Comparison of ENCODE assay signal across 8 mouse cellular contexts in the genomic region with DNA sequence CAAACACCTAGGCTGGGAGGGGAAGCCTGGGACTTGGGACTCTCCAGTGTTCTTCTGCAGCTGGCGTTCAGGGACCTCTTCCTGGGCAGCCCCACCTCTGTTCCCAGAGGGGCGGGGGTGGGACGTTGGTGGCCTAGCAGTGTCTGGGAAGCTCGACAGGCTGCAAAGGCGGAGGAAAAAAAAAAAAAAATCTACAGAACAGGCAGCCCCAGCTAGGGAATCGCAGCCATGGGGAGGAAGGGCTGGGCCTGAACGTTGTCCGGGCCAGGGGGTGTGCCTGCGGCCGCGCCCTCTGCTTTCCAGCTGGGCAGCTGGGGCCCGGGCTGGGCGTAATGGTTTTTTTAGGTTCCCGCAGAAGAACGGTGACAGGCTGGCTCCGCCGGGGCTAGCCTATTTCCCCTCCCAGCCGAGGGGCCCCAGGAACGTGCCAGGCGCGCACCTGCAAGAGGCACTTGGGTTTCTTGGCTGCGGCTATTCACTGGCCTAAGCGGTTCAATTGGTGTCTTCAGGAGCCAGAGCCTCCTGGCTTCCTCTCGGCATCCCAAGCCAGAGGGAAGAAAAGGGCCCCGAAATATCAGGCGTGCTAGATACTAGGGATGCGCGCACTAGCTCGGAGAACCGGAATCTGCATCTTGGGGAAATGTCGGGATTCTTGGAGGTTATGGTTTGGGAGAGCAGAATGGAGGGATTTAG.
DNase-seq lines count a peak whose midpoint lies in the region; ATAC-seq and TF ChIP-seq lines count a peak whose summit lies in the region.

No protein-coding gene starts in this region.

- peaks cover 64% of the 10 kb centered on the region for H3K27me3 ChIP-seq in heart, postnatal 0 days (ENCODE audit: control insufficient read depth, insufficient read depth, low read length)
- H3K27me3 ChIP-seq in liver, embryonic 16.5 days (ENCODE audit: control insufficient read depth, insufficient read depth, low read depth, low read length): peaks cover 64% of the 10 kb centered on the region
- H3K27me3 ChIP-seq in stomach, embryonic 15.5 days (replicated peaks): peaks cover 26% of the 10 kb centered on the region
- peaks cover 24% of the 10 kb centered on the region for H3K27me3 ChIP-seq in thymus, adult 2 months (ENCODE audit: control insufficient read depth, insufficient read depth, low read length)

- TF ChIP-seq CTCF in brain, embryonic 14.5 days (IDR thresholded peaks at IDR 0.05; ENCODE audit: borderline replicate concordance, extremely low read depth, insufficient read depth, insufficient read length): no peak
- TF ChIP-seq CTCF in heart, postnatal 0 days (IDR thresholded peaks at IDR 0.05; ENCODE audit: low read depth): no peak
- TF ChIP-seq CTCF in thymus, adult 2 months (IDR thresholded peaks at IDR 0.05; ENCODE audit: borderline replicate concordance, control insufficient read depth, extremely low read depth, insufficient read depth, low read length, poor library complexity): no peak

- H3K9me3 ChIP-seq in heart, postnatal 0 days (replicated peaks; ENCODE audit: control insufficient read depth, low read length): no peaks in the 10 kb centered on the region
- no peaks in the 10 kb centered on the region for H3K9me3 ChIP-seq in liver, embryonic 16.5 days (replicated peaks; ENCODE audit: control insufficient read depth, low read length)
- no peaks in the 10 kb centered on the region for H3K9me3 ChIP-seq in stomach, embryonic 15.5 days

- peaks cover 16% of the 10 kb centered on the region; the same call in 1 of the 2 replicates for H3K4me1 ChIP-seq in heart, postnatal 0 days (ENCODE audit: control insufficient read depth, insufficient read depth)
- H3K4me1 ChIP-seq in liver, embryonic 16.5 days (ENCODE audit: control insufficient read depth, low read depth, low read length): peaks cover 8% of the 10 kb centered on the region
- H3K4me1 ChIP-seq in stomach, embryonic 15.5 days: peaks cover 44% of the 10 kb centered on the region
- peaks cover 8% of the 10 kb centered on the region for H3K4me1 ChIP-seq in thymus, adult 2 months (replicated peaks; ENCODE audit: control insufficient read depth, insufficient read depth, low read length)

- TF ChIP-seq EP300 in heart, postnatal 0 days (IDR thresholded peaks at IDR 0.05; ENCODE audit: low read depth): no peak

- WGBS in heart, postnatal 0 days: 1% methylated on average over 31 of the region's 31 CpGs
- WGBS in liver, embryonic 16.5 days (ENCODE audit: insufficient replicate concordance): under 1% methylated on average over 31 of the region's 31 CpGs
- WGBS in stomach, embryonic 15.5 days: 2% methylated on average over 31 of the region's 31 CpGs
- under 1% methylated on average over 31 of the region's 31 CpGs for WGBS in thymus, adult 2 months

- H3K27ac ChIP-seq in heart, postnatal 0 days (ENCODE audit: low read depth): no peak overlapping the region
- H3K27ac ChIP-seq in liver, embryonic 16.5 days (ENCODE audit: low read length): no peak overlapping the region
- no peak overlapping the region for H3K27ac ChIP-seq in stomach, embryonic 15.5 days
- no peak overlapping the region for H3K27ac ChIP-seq in thymus, adult 2 months (ENCODE audit: control insufficient read depth, insufficient read depth, low read length)

- H3K4me3 ChIP-seq in heart, postnatal 0 days (ENCODE audit: low read depth, low read length): peak overlapping the region; percentile 37
- H3K4me3 ChIP-seq in liver, embryonic 16.5 days (ENCODE audit: low read depth, low read length): peak overlapping the region; percentile 25
- H3K4me3 ChIP-seq in stomach, embryonic 15.5 days (replicated peaks): peak overlapping the region; percentile 36
- H3K4me3 ChIP-seq in thymus, adult 2 months (ENCODE audit: control insufficient read depth, insufficient read depth, low read length): no peak overlapping the region

- peak; percentile 59 for DNase-seq in R1 (ENCODE audit: low read depth, low spot score)
- DNase-seq in brain, embryonic 14.5 days (ENCODE audit: low read depth): peak; percentile 49
- DNase-seq in heart, postnatal 0 days (ENCODE audit: low spot score): no peak
- no peak for DNase-seq in layer of hippocampus, adult 9-11 months
- no peak for DNase-seq in thymus, adult 2 months

- no peaks in the 10 kb centered on the region for H3K36me3 ChIP-seq in heart, postnatal 0 days (replicated peaks; ENCODE audit: control insufficient read depth, insufficient read depth, low read length)
- no peaks in the 10 kb centered on the region for H3K36me3 ChIP-seq in liver, embryonic 16.5 days (ENCODE audit: control insufficient read depth, insufficient read depth)
- no peaks in the 10 kb centered on the region for H3K36me3 ChIP-seq in stomach, embryonic 15.5 days
- no peaks in the 10 kb centered on the region for H3K36me3 ChIP-seq in thymus, adult 2 months (ENCODE audit: control insufficient read depth, insufficient read depth, low read length)

- ATAC-seq in heart, postnatal 0 days (ENCODE audit: insufficient read depth, low read depth): 0 out of 2 replicates have a peak, but pooled peaks have one; percentile 4
- ATAC-seq in liver, embryonic 16.5 days (ENCODE audit: low read depth): no peak
- ATAC-seq in stomach, embryonic 15.5 days (ENCODE audit: insufficient read depth, low FRiP score, low read depth): peak; percentile 45
- no peak for ATAC-seq in megakaryocyte-erythroid progenitor cell, adult 5-6 weeks (replicated peaks; ENCODE audit: low FRiP score, low TSS enrichment, poor library complexity, severe bottlenecking)

- no peak overlapping the region for H3K9ac ChIP-seq in heart, postnatal 0 days (replicated peaks; ENCODE audit: low read depth, low read length)
- no peak overlapping the region for H3K9ac ChIP-seq in liver, embryonic 16.5 days (ENCODE audit: low read depth, low read length)
- H3K9ac ChIP-seq in stomach, embryonic 15.5 days: peak overlapping the region; percentile 14; the same call in 1 of the 2 replicates

- no peak for TF ChIP-seq POLR2A in brain, embryonic 14.5 days (IDR thresholded peaks at IDR 0.05; ENCODE audit: borderline replicate concordance, extremely low read depth, insufficient read depth, insufficient read length, poor library complexity, severe bottlenecking)
- no peak for TF ChIP-seq POLR2A in thymus, adult 2 months (IDR thresholded peaks at IDR 0.05; ENCODE audit: control insufficient read depth, extremely low read depth, insufficient read depth, low read length, poor library complexity)

- peak overlapping the region; percentile 57 for H3K4me2 ChIP-seq in heart, postnatal 0 days (ENCODE audit: low read depth, low read length)
- peak overlapping the region; percentile 38 for H3K4me2 ChIP-seq in liver, embryonic 16.5 days (ENCODE audit: low read depth, low read length)
- H3K4me2 ChIP-seq in stomach, embryonic 15.5 days: peak overlapping the region; percentile 77

Comparison
In these comparisons a context has a peak if more than half of its experiments do, and no peak if none do; other contexts are left out.
1. DNase-seq: peak in R1 (single experiment) and brain, embryonic 14.5 days (single experiment); none in heart, postnatal 0 days (single experiment), layer of hippocampus, adult 9-11 months (single experiment) and thymus, adult 2 months (single experiment).
2. ATAC-seq: peak in heart, postnatal 0 days (single experiment) and stomach, embryonic 15.5 days (single experiment); none in liver, embryonic 16.5 days (single experiment) and megakaryocyte-erythroid progenitor cell, adult 5-6 weeks (single experiment).
3. Peak in every context shown above with its lines, with median percentiles within 50 percentile points of each other: H3K4me2 ChIP-seq.